ENCODE assay signal across 8 mouse cellular contexts in the genomic region with DNA sequence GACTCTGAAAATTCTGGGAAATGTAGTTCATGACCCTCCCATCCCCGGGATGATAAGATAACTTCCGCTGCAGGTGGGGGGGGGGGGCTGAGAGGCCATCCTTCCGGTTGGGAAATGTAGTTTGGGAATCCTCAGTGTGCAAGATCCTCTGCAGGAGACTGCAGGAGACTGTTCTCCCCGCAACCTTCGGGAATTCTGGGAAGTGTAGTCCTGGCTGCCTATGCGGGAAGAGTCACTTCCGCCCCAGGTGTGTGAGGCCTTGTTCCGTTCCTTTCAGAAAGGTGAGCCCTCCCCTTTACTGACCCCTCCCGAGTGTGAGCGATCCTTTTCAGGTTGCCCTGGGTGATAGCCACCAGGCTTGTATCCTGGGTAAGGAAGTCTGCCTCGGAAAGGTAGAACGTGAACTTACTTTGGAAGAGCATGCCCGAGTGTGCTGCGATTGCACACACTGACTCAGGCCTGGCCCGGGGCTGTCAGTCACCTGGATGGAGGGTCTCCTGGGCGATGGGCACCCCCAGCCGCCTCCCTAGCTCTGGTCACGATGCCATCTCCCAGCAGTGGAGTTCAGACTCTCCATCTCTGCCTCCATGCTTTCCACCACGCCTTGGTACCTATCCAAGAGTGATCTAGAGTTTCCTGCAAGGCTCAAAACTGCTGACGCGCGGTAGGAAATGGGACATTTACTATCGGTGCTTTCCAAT. TPM values are rescaled to one million over a fixed set of nuclear protein-coding genes. Genes with fewer than 3 reads are reported as not detected.
DNase-seq lines count a peak whose midpoint lies in the region; ATAC-seq and TF ChIP-seq lines count a peak whose summit lies in the region.

A gene (plus strand): TSS at position 159 of the 701 bp plus-strand sequence.

- H3K27ac ChIP-seq in hindbrain, embryonic 10.5 days, result peak within 1 kb of the TSS; percentile 84
- peak within 1 kb of the TSS; percentile 76 for H3K27ac ChIP-seq in lung, embryonic 14.5 days (ENCODE audit: low read depth)

- peak within 1 kb of the TSS; percentile 72 for H3K4me3 ChIP-seq in hindbrain, embryonic 10.5 days
- H3K4me3 ChIP-seq in lung, embryonic 14.5 days (ENCODE audit: low read depth, low read length), result peak within 1 kb of the TSS; percentile 65

- DNase-seq in Patski (ENCODE audit: low read depth, low spot score), result peak; percentile 76
- DNase-seq in cerebellum, postnatal 10 days, result peak; percentile 87 to 91
- peak; percentile 72 to 81 for DNase-seq in frontal cortex, postnatal 10 days (ENCODE audit: low spot score in 2 of 2)
- DNase-seq in hindbrain, embryonic 10.5 days (ENCODE audit: low spot score), result peak; percentile 93
- DNase-seq in layer of hippocampus, adult 9-11 months, result peak; percentile 87
- peak; percentile 92 for DNase-seq in lung, embryonic 14.5 days
- DNase-seq in ovary, postnatal 36 days (ENCODE audit: low spot score), result peak; percentile 67
- DNase-seq in natural killer cell, adult 2 months (ENCODE audit: low spot score in 2 of 2), result no peak

- POLR2A ChIA-PET in Patski (lab: Charles Lee), result no interaction called here

- no peaks in the 10 kb centered on the region for H3K27me3 ChIP-seq in Patski
- H3K27me3 ChIP-seq in hindbrain, embryonic 10.5 days (ENCODE audit: insufficient read depth, poor library complexity, severe bottlenecking), result no peaks in the 10 kb centered on the region
- no peaks in the 10 kb centered on the region for H3K27me3 ChIP-seq in lung, embryonic 14.5 days (ENCODE audit: insufficient read depth, low read length)

- H3K36me3 ChIP-seq in hindbrain, embryonic 10.5 days, result peaks cover 26% of the 10 kb centered on the region
- peaks cover 19% of the 10 kb centered on the region for H3K36me3 ChIP-seq in lung, embryonic 14.5 days (ENCODE audit: insufficient read depth)

- CTCF ChIA-PET in Patski (lab: Charles Lee), result interaction anchor here (1.2 kb wide), 2 partner anchors 21 to 27 kb away, joined by 3 to 5 read pairs; a partner anchor contains a TSS

- TF ChIP-seq CTCF in Patski (IDR thresholded peaks at IDR 0.05), result no peak
- TF ChIP-seq CTCF in lung, embryonic 14.5 days (IDR thresholded peaks at IDR 0.05; ENCODE audit: low read depth), result no peak

- ATAC-seq in Patski, result peak; percentile 96
- ATAC-seq in lung, embryonic 14.5 days (ENCODE audit: insufficient read depth), result peak; percentile 97

- in situ Hi-C loops in Patski (cut with MboI; ENCODE audit: low pct_unique_long_range_greater_than_20kb), result no loop called here

- peak within 1 kb of the TSS; percentile 68 for H3K9ac ChIP-seq in lung, embryonic 14.5 days

- H3K4me2 ChIP-seq in lung, embryonic 14.5 days, result peak within 1 kb of the TSS; percentile 83

- peaks cover 9% of the 10 kb centered on the region for H3K4me1 ChIP-seq in hindbrain, embryonic 10.5 days (replicated peaks)
- H3K4me1 ChIP-seq in lung, embryonic 14.5 days (ENCODE audit: insufficient read depth), result peaks cover 4% of the 10 kb centered on the region; the same call in 1 of the 2 replicates

- H3K9me3 ChIP-seq in hindbrain, embryonic 10.5 days, result peaks cover 33% of the 10 kb centered on the region
- peaks cover 25% of the 10 kb centered on the region for H3K9me3 ChIP-seq in lung, embryonic 14.5 days (ENCODE audit: low read depth, low read length)

- WGBS in hindbrain, embryonic 10.5 days, result 3% methylated on average over 23 of the region's 23 CpGs
- 1% methylated on average over 23 of the region's 23 CpGs for WGBS in lung, embryonic 14.5 days

RNA-seq across cellular contexts. Expression of the gene that starts here (rescaled TPM):
- 2.4 TPM for polyA plus RNA-seq in Patski (2021)
- 3.3 and 5.4 TPM in 2 replicates for polyA plus RNA-seq in hindbrain, embryonic 10.5 days (2016; fragmentation: Nextera tagmentation; extraction: Ambion mirVana)
- 3.9 and 4.5 TPM in 2 replicates for polyA plus RNA-seq in lung, embryonic 14.5 days (2014; fragmentation: Nextera tagmentation; extraction: Ambion mirVana)

Comparison
In these comparisons a context has a peak if more than half of its experiments do, and no peak if none do; other contexts are left out.
1. DNase-seq: peak in Patski (single experiment), cerebellum, postnatal 10 days (2 of 2), frontal cortex, postnatal 10 days (2 of 2), hindbrain, embryonic 10.5 days (single experiment), layer of hippocampus, adult 9-11 months (single experiment), lung, embryonic 14.5 days (single experiment) and ovary, postnatal 36 days (single experiment); none in natural killer cell, adult 2 months (0 of 2).